7 mouse cellular contexts compared by ENCODE assay signal in the genomic region with DNA sequence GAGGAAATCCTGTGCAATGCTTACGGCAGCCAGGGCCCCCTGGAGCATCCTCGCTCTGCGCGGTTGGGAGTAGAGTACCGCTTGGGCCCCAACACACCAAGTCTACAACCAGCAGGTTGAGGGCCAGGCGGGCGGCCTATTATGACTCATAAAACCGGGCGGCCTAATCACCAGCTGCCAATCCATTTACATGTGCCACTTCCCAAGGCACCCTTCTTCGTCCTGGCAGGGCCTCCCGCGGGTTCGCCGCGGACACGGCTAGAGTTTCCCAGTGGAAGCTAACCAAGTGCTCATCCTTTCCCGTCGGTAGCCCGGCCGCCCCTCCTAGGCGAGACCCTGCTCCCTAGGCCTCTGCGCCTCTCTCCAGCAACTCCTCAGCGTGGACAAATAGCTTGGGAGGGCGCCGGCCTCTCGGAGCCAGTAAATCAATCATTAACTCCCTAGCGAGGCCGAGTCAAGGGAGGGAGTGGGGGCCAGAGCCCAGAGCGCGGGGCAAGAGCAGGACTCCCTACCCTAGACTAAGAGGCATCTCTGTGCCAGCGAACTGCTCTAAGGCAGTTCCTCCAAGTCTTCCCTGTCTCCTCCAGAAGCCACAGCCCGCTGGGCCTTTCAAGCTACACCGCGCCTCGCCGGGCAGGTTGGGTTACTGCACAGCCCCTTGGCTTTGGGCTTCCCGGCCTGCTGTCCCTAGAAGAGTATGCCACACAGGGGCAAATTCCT.
DNase-seq lines count a peak whose midpoint lies in the region; ATAC-seq lines count a peak whose summit lies in the region.

No protein-coding gene starts in this region.

- H3K36me3 ChIP-seq in kidney, embryonic 16.5 days (ENCODE audit: insufficient read depth, low read length) = no peaks in the 10 kb centered on the region

- 4% methylated on average over 37 of the region's 37 CpGs for WGBS in kidney, embryonic 16.5 days

- H3K4me3 ChIP-seq in kidney, embryonic 16.5 days (ENCODE audit: low read length) = peak overlapping the region; percentile 54

- H3K27ac ChIP-seq in kidney, embryonic 16.5 days (ENCODE audit: low read length) = peak overlapping the region; percentile 95

- H3K4me1 ChIP-seq in kidney, embryonic 16.5 days (ENCODE audit: insufficient read depth, low read length) = peaks cover 34% of the 10 kb centered on the region

- intact Hi-C loops in gastrocnemius, postnatal 14 days (cut with DNase I; ENCODE audit: low total_unique reads) = no loop called here

- H3K27me3 ChIP-seq in kidney, embryonic 16.5 days (ENCODE audit: insufficient read depth, low read length) = peaks cover 74% of the 10 kb centered on the region

- peak overlapping the region; percentile 76 for H3K9ac ChIP-seq in kidney, embryonic 16.5 days (replicated peaks; ENCODE audit: low read length)

- peak overlapping the region; percentile 81 for H3K4me2 ChIP-seq in kidney, embryonic 16.5 days (replicated peaks; ENCODE audit: low read depth, low read length)

- peak; percentile 73 for ATAC-seq in kidney, embryonic 16.5 days (ENCODE audit: low FRiP score, low TSS enrichment)
- 0 out of 2 replicates have a peak, but pooled peaks have one; percentile 18 for ATAC-seq in megakaryocyte-erythroid progenitor cell, adult 5-6 weeks (replicated peaks; ENCODE audit: low FRiP score, low TSS enrichment, poor library complexity, severe bottlenecking)

- DNase-seq in ovary, postnatal 10 days (ENCODE audit: low spot score) = peak; percentile 13
- DNase-seq in ovary, adult 18-20 months (ENCODE audit: low spot score) = no peak
- DNase-seq in adrenal gland, postnatal 36 days = peak; percentile 40 to 63
- DNase-seq in gastrocnemius, postnatal 14 days = peak; percentile 43
- DNase-seq in thymus, postnatal 36 days = peak; percentile 29 to 40

- H3K9me3 ChIP-seq in kidney, embryonic 16.5 days (ENCODE audit: low read length) = no peaks in the 10 kb centered on the region
